Mouse (Mus musculus): ENCODE results near the gene Ercc6l2. TPM values are rescaled to one million over a fixed set of nuclear protein-coding genes. Genes with fewer than 3 reads are reported as not detected.
A peak's percentile ranks its signal among the peaks of the same experiment; 100 is the strongest.
"Not testable (repeated sequence)": the region's sequence is repeated elsewhere in the genome, so short reads cannot be mapped to it uniquely, and the experiment has no call there.

Ercc6l2 gene
- polyA plus RNA-seq, 1 experiment from 2014 or later, result 27.1 TPM

DNA sequence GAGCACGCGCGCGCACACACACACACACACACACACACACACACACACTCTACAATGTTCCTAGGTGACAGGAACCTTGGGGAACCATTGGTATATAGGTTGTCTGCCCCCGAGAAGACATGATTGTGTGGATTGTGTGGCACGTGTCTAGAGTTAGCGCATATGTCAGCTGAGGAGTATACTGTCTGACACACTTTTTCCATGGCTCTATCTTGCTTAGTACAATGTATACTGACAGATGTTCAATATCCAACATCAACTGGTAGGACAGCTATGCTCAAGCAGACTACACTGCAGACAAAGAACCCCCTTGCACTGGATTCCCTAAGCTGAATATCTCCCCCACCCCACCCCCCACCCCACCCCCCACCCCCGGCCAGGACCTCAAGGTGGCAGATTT, 101.5 kb downstream of the Ercc6l2 start:
- WGBS, result 93% methylated on average over 8 of the region's 8 CpGs
- no peak for ATAC-seq (replicated peaks; ENCODE audit: low FRiP score)
- 0 out of 2 replicates have a peak overlapping the region, but pooled peaks have one; percentile 34 for H3K27ac ChIP-seq (ENCODE audit: low read depth, low read length)

DNA sequence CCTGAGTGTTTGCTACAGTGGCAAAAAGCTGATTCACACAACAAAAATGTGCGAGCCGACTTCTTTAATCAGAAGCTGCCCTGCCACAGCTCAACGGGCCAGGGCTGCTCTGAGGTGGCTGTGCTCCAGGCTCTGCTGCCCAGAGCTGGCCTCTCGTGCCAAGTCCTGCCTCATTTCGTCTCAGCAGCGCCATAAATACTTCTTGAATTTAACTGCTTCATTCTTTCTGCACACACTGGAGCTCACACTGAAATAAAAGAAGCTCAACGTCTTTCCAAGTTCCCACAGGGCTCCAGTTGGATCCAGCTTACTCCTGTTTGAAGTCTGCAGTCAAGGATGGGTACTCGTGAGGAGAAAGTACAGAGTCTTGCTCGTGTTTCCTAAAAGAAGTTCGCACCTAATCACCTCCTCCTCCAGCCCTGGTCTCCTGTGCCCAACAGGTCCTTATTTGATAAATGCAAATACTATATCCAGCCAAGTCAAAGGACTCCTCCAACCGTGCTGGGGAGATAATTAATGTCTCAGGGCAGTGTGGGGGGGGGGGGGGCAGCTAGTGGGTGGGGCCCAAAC, 102.2 kb downstream of the Ercc6l2 start:
- H3K4me1 ChIP-seq (replicated peaks; ENCODE audit: control insufficient read depth, insufficient read depth, low read length), result peaks cover 14% of the 10 kb centered on the region
- peak; percentile 57 for ATAC-seq (replicated peaks; ENCODE audit: low FRiP score)
- H3K4me2 ChIP-seq (ENCODE audit: low read depth, low read length, severe bottlenecking), result no peak overlapping the region
- H3K9ac ChIP-seq (ENCODE audit: low read length), result no peak overlapping the region
- H3K27me3 ChIP-seq (ENCODE audit: control insufficient read depth, insufficient read depth, low read length), result 0 out of 2 replicates have a peak, but pooled peaks cover 2% of the 10 kb centered on the region
- no peak overlapping the region for H3K4me3 ChIP-seq (ENCODE audit: low read depth, low read length)
- WGBS, result 38% methylated on average over 11 of the region's 11 CpGs
- no peaks in the 10 kb centered on the region for H3K36me3 ChIP-seq (ENCODE audit: control insufficient read depth, insufficient read depth, low read length)
- no peaks in the 10 kb centered on the region; the same call in 1 of the 2 replicates for H3K9me3 ChIP-seq (ENCODE audit: control insufficient read depth, low read length)
- no peak for DNase-seq (ENCODE audit: low spot score)
- H3K27ac ChIP-seq (ENCODE audit: low read depth, low read length), result peak overlapping the region; percentile 34; the same call in 1 of the 2 replicates

More for the DNA sequence above, 101.5 kb downstream of the Ercc6l2 start:
- Histone ChIP-seq H3K4me1 (replicated peaks; ENCODE audit: control insufficient read depth, insufficient read depth, low read length) (peaks cover 14% of the 10 kb centered on the region), H3K9ac (ENCODE audit: low read length) (no peak overlapping the region), H3K9me3 (ENCODE audit: control insufficient read depth, low read length) (no peaks in the 10 kb centered on the region; the same call in 1 of the 2 replicates), H3K27me3 (ENCODE audit: control insufficient read depth, insufficient read depth, low read length) (0 out of 2 replicates have a peak, but pooled peaks cover 2% of the 10 kb centered on the region), H3K4me3 (ENCODE audit: low read depth, low read length) (no peak overlapping the region), H3K4me2 (ENCODE audit: low read depth, low read length, severe bottlenecking) (no peak overlapping the region), H3K36me3 (ENCODE audit: control insufficient read depth, insufficient read depth, low read length) (no peaks in the 10 kb centered on the region)
- no peak for DNase-seq (ENCODE audit: low spot score)

DNA sequence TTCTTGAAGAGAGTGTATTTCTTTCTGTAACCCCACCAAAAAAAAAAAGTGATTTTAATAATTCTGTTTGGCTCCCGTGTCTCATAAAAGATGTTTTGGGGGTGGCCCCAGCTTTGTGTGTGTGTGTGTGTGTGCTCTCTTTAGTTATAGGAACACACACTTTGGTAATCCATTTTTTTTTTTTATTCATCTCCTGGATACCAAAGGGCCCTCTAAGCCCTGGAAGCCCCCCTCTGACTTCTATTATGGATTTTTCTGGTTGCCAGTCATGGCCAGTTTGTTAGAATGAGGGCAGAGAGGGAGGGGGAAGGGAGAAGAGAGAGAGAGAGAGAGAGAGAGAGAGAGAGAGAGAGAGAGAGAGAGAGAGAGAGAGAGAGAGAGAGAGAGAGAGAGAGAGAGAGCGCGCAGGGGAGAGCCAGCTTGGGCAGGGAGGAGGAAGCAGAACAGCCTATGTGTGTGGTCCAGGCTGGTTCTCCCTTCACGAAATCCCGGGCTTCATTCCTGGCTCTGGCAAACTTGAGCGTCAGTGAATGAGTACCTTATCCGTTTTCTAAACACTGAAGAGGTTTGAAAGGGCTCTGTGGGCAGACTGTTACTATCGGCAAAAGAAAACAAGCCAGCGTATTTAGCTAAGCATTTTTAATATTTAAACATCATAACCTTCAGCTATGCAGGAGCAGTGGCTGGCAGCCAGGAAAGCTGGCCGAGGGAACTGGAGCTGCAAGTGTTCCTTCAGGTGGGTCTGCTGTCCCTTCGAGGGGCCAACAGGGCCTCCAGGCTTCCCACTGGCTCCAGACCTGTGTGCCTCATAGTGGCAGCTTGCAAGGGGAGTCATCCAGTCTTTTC, 103.0 kb downstream of the Ercc6l2 start:
- 12% methylated on average over 11 of the region's 11 CpGs for WGBS
- H3K4me1 ChIP-seq (replicated peaks; ENCODE audit: control insufficient read depth, insufficient read depth, low read length), result peaks cover 14% of the 10 kb centered on the region
- ATAC-seq (replicated peaks; ENCODE audit: low FRiP score), result peak; percentile 81
- no peak overlapping the region for H3K4me3 ChIP-seq (ENCODE audit: low read depth, low read length)
- H3K27me3 ChIP-seq (ENCODE audit: control insufficient read depth, insufficient read depth, low read length), result 0 out of 2 replicates have a peak, but pooled peaks cover 2% of the 10 kb centered on the region
- peak overlapping the region; percentile 25; the same call in 1 of the 2 replicates for H3K27ac ChIP-seq (ENCODE audit: low read depth, low read length)
- no peaks in the 10 kb centered on the region for H3K36me3 ChIP-seq (ENCODE audit: control insufficient read depth, insufficient read depth, low read length)
- no peaks in the 10 kb centered on the region; the same call in 1 of the 2 replicates for H3K9me3 ChIP-seq (ENCODE audit: control insufficient read depth, low read length)
- H3K9ac ChIP-seq (ENCODE audit: low read length), result peak overlapping the region; percentile 37; the same call in 1 of the 2 replicates
- peak overlapping the region; percentile 34 for H3K4me2 ChIP-seq (ENCODE audit: low read depth, low read length, severe bottlenecking)
- peak; percentile 64 for DNase-seq (ENCODE audit: low spot score)

DNA sequence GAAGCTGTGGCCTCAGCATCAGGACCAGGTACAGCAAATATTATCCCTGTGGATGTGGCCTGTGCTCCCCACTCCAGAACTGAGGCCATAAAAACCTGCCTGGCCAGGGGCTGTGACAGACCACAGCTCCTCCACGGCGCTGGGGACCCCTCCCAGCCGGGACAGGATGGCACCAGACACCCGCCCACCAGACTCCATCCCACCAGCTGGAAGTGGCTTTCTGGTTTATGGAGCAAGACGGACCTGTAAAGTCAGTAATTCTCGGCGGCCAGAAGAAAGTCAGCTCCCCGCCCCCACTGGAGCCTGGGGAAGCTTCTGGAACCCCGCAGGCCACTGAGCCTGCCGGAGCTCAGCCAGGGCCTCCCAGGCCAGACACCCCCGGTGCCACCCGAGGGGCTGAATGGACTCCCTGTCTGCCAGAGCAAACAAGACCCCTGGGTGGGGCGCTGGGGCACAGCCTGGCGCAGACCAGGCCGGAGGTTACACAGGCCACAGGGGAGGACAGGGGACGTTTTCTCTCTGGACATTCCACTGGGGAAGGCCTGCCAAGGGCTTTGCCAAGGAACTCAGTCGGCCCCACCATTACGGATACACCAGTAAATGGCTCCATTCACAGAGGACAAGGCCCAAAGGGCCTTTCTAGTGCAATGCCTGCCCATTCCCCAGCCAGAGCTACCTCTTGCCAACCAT, 103.8 kb downstream of the Ercc6l2 start:
- WGBS, result 48% methylated on average over 18 of the region's 18 CpGs
- Histone ChIP-seq H3K4me1 (replicated peaks; ENCODE audit: control insufficient read depth, insufficient read depth, low read length) (peaks cover 14% of the 10 kb centered on the region), H3K36me3 (ENCODE audit: control insufficient read depth, insufficient read depth, low read length) (no peaks in the 10 kb centered on the region), H3K4me2 (ENCODE audit: low read depth, low read length, severe bottlenecking) (no peak overlapping the region), H3K27ac (ENCODE audit: low read depth, low read length) (no peak overlapping the region), H3K9ac (ENCODE audit: low read length) (no peak overlapping the region), H3K9me3 (ENCODE audit: control insufficient read depth, low read length) (no peaks in the 10 kb centered on the region; the same call in 1 of the 2 replicates), H3K4me3 (ENCODE audit: low read depth, low read length) (no peak overlapping the region), H3K27me3 (ENCODE audit: control insufficient read depth, insufficient read depth, low read length) (0 out of 2 replicates have a peak, but pooled peaks cover 2% of the 10 kb centered on the region)
- DNase-seq (ENCODE audit: low spot score), result no peak
- ATAC-seq (replicated peaks; ENCODE audit: low FRiP score), result peak; percentile 34; the same call in 1 of the 2 replicates

DNA sequence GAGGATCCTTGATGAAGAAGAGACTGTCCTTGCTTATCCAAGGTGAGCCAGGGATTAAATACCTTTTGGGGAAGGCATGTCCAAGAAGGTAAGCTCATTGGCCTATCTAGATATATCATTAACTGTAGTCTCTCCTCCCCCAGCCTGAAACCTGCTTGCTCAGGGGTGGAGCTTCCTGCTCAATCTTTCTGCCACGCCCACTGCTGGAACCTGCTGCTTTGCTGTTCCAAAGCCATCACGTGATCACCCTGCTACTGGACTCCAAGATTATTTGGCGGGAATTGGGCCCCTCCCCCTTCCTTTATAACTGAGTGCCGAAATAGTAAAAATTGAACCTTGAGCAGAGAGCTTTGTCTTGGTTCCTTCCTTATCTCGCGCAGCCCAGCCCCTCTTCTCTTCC, 109.0 kb downstream of the Ercc6l2 start:
- not testable (repeated sequence) for ATAC-seq (replicated peaks; ENCODE audit: low FRiP score); DNase-seq (ENCODE audit: low spot score); H3K9ac ChIP-seq (ENCODE audit: low read length); H3K4me1 ChIP-seq (replicated peaks; ENCODE audit: control insufficient read depth, insufficient read depth, low read length); H3K27me3 ChIP-seq (ENCODE audit: control insufficient read depth, insufficient read depth, low read length); H3K27ac ChIP-seq (ENCODE audit: low read depth, low read length); H3K4me3 ChIP-seq (ENCODE audit: low read depth, low read length); H3K4me2 ChIP-seq (ENCODE audit: low read depth, low read length, severe bottlenecking); H3K36me3 ChIP-seq (ENCODE audit: control insufficient read depth, insufficient read depth, low read length); H3K9me3 ChIP-seq (ENCODE audit: control insufficient read depth, low read length)
- 73% methylated on average over 2 of the region's 6 CpGs for WGBS

DNA sequence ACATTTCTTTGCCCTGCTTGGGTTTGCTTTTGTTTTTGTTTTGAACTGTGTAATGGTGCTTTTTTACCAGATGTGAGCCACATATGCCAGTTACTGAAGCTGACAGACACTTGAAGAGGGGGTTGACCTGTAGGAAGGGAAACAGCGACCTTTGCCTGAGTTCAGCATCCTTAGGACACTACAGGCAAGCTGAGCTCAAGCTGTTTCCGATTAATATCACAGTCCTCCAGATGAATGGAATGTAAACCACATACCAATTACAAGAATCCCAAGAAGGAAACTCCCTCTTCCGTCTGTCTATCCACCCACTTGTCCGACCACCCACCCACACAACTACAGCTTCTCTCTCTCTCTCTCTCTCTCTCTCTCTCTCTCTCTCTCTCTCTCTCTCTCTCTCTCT, 112.3 kb downstream of the Ercc6l2 start:
- ATAC-seq (replicated peaks; ENCODE audit: low FRiP score), result no peak
- Histone ChIP-seq H3K27me3 (ENCODE audit: control insufficient read depth, insufficient read depth, low read length) (no peaks in the 10 kb centered on the region), H3K9me3 (ENCODE audit: control insufficient read depth, low read length) (no peaks in the 10 kb centered on the region), H3K4me3 (ENCODE audit: low read depth, low read length) (no peak overlapping the region), H3K4me1 (replicated peaks; ENCODE audit: control insufficient read depth, insufficient read depth, low read length) (0 out of 2 replicates have a peak, but pooled peaks cover 5% of the 10 kb centered on the region), H3K27ac (ENCODE audit: low read depth, low read length) (no peak overlapping the region), H3K36me3 (ENCODE audit: control insufficient read depth, insufficient read depth, low read length) (no peaks in the 10 kb centered on the region), H3K4me2 (ENCODE audit: low read depth, low read length, severe bottlenecking) (no peak overlapping the region), H3K9ac (ENCODE audit: low read length) (no peak overlapping the region)
- no peak for DNase-seq (ENCODE audit: low spot score)
- 70% methylated on average over 4 of the region's 4 CpGs for WGBS

DNA sequence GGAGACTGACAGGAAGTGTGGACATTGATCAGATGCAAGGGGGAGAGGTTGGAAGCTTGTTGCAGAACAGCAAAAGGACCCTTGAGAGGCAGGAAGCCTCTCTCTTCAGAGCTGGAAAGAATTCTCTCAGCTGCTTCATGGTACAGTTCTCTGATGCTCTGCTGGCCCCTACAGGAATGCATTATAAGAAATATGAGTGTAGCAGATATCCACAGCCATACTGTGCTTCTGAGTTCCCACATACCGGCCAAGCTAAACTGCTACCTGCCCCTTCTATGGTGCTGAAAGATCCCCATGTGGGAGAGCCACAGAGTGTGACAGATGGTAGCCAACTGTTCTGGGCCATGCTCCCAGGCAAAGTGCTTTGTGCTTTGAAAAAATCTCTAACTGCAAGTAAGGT, 114.3 kb downstream of the Ercc6l2 start:
- DNase-seq (ENCODE audit: low spot score) (no peak), ATAC-seq (replicated peaks; ENCODE audit: low FRiP score) (no peak)
- H3K4me3 ChIP-seq (ENCODE audit: low read depth, low read length), result no peak overlapping the region
- H3K27ac ChIP-seq (ENCODE audit: low read depth, low read length), result no peak overlapping the region
- H3K9ac ChIP-seq (ENCODE audit: low read length), result no peak overlapping the region
- H3K36me3 ChIP-seq (ENCODE audit: control insufficient read depth, insufficient read depth, low read length), result no peaks in the 10 kb centered on the region
- H3K4me2 ChIP-seq (ENCODE audit: low read depth, low read length, severe bottlenecking), result no peak overlapping the region
- no peaks in the 10 kb centered on the region for H3K9me3 ChIP-seq (ENCODE audit: control insufficient read depth, low read length)
- no peaks in the 10 kb centered on the region for H3K27me3 ChIP-seq (ENCODE audit: control insufficient read depth, insufficient read depth, low read length)
- H3K4me1 ChIP-seq (replicated peaks; ENCODE audit: control insufficient read depth, insufficient read depth, low read length), result 0 out of 2 replicates have a peak, but pooled peaks cover 5% of the 10 kb centered on the region
- WGBS, result 58% methylated on average over 1 of the region's 1 CpGs

DNA sequence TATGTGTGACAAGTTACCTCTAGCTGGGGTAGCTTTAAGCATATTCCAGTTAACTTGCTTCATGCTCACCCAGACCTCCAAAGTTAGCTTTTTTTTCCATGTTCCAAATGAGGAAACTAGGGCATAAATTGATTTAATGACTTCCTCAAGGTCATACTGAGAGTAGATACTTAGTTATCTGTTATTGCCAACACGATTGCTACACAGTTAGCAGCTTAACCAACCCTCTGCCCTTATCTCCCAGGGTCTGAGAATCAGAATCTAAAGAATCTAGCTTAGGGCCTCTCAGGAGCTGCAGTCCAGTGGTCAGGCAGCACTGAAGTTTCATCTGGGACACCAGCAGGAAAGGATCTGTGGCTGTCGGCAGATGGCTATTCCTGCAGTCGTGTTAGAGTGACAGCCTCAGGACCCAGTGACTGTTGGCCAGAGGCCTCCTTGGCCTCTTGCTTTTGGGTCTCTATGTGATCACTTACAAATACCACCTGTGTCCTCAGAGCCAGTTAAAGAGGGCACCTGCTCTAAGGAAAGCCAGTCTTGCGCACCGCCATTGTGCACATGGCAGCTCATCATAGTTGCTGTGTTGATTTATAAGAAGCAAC, 115.0 kb downstream of the Ercc6l2 start:
- Histone ChIP-seq H3K4me1 (replicated peaks; ENCODE audit: control insufficient read depth, insufficient read depth, low read length) (0 out of 2 replicates have a peak, but pooled peaks cover 5% of the 10 kb centered on the region), H3K27ac (ENCODE audit: low read depth, low read length) (no peak overlapping the region), H3K4me3 (ENCODE audit: low read depth, low read length) (no peak overlapping the region), H3K27me3 (ENCODE audit: control insufficient read depth, insufficient read depth, low read length) (no peaks in the 10 kb centered on the region), H3K9ac (ENCODE audit: low read length) (no peak overlapping the region), H3K4me2 (ENCODE audit: low read depth, low read length, severe bottlenecking) (no peak overlapping the region), H3K9me3 (ENCODE audit: control insufficient read depth, low read length) (no peaks in the 10 kb centered on the region), H3K36me3 (ENCODE audit: control insufficient read depth, insufficient read depth, low read length) (no peaks in the 10 kb centered on the region)
- DNase-seq (ENCODE audit: low spot score) (no peak), ATAC-seq (replicated peaks; ENCODE audit: low FRiP score) (no peak)
- WGBS, result 82% methylated on average over 5 of the region's 5 CpGs
